Mouse (Mus musculus) adrenal gland, adult (tissue): ENCODE measurements around the gene Nudt3.

ENCODE experiments used
- DNase-seq, 2 experiments: peaks; one replicate each; pipeline ENCODE4 v3.0.0; 2022 to 2023; ENCODE audit warnings: low spot score in 1 of 2; ENCODE audit not compliant: inconsistent age in 2 of 2

The Nudt3 gene

DNA sequence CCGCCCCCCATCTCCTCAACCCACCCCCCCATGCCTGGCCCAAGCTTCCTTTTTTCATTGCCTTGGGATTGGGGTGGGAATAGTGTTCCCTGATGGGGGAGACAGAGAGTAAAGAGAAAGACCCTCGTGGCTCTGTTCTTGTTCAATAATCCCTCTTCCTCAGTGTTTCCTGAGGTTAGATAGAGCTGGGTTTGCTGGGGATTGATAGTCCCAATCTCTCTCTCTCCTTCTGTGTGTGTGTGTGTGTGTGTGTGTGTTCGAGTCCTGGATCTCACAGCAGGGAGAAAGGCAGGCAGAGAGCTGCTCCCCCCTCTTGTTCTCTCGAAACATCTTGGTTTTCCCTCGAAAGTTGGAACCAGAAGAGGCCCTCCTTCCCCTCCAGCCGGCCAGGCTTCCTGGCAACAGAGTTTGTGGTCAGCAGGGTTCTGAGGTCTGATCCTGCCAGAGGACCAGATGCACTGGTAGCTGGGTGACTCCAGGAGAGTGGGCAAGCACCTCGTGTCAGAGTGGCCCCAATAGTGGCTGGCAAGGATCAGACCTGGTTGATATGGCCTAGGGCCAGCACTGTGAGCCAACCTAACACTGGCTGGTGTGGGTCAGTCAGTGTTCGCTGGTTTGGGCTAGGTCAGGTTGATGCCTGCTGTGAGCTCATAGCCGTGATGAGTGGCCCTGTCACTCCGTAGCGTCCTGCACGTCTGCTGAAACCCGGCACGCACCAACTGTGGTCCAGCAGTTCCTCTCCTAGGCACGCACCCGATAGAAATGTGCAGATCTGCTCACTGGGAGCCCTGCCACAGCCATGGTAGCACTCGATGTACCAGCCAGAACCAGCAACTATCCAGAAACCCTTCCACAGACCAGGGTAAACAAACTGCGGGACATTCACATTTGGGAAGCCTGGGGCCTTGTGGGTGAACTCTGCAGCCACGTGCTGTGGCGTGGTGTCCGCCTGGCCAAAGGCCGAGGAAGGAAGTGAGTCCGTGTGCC lies 70.8 kb downstream of the Nudt3 start:
- no peak for DNase-seq

DNA sequence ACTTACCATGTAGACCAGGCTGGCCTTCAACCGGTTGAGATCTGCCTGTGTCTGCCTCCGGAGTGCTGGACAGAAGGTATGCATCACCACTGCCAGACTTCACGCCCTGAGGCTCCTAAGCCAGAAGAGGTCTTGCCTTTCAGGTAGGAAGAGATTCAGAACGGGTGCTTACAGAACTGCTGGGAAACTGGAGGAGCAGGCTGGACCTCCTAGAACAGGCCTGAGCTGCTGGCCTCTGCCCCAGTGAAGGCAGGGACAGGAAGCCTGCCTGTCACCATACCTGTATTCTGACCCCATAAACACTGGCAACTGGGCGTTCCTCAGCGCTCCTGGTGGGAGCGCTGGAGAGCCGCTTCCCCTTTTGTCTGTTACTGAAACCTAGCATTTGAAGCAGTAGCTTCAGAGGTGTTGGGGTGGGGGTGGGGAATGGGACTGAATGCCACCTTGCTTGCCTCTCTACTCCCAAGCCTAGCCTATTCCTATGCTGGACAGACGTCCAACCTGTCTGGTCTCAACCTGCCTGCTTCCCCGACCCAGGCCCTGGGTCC lies 71.8 kb downstream of the Nudt3 start:
- no peak for DNase-seq

DNA sequence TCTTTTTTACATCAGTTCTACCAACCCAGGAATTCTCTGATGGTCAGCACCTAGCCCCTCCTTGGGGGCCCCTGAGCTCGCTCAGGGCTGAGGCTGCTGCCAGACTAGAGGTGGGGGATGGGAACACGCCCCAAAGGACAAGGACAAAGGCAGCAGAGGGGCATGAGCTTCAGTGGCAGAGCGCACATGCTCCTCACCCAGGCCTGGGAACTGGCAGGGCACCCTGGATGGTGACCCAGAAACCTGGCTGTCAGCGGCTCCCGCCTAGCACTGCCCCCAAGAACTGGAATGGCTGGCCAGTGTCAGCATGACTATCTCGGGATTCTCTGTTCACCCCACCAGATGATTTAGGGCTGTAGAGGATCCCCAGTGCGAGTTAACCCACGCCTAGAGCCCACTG lies 74.1 kb downstream of the Nudt3 start:
- DNase-seq = peak in 1 of 2 experiments; percentile 53

DNA sequence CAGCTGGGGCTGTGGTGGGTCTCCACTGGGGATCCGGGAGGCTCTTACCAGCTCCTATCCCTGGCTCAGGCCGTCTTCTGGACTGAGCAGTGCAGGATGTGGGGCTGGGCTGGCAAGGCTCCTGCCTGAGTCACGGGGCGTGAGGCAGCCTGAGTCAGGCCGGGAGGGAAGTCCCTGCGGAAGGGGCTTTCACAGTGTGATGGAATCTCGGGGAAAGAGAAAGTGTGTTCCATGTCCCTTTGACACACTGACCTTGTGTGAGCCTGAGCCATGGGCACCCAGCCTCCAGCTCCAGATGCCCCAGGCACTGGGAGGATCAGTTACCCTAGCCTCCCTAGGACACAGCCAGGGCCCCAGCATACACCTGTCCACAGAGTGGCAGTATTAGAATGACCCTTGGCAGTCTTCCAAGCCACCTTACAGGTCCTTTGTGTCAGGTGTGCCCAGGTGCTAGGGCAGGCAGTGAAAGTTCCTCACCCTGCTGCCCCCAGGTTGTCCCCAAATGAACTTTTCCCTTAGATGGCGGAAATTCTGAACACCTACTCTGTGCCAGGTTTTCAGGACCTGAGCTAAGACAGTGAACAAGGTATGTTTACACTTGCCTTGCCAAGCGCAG lies 75.9 kb downstream of the Nudt3 start:
- peak; percentile 88 to 92 for DNase-seq

DNA sequence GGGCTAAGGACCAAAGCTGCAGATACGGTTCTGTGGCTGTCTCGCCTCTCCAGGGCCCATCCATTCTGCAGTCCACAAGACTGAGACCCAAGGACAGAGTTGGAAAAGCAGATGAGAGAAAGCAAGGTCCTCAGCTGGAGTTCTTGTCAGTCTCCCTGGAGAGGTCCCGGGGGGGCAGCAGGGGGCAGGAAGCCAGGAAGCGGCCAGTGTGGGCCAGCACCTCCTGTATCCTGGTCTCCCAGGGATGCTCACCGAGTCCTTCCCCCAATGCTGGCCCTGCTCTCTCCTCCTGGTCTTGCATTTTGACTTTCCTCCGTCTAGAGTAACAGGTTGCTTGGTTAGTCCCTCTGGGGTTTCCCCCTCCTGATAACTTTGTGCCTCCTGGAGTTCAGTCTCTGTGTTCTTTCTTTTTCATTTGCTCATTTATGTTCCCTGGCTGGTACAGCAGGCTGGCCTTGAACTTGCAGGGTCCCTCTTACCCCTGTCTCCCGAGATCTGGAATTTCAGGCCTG lies 76.7 kb downstream of the Nudt3 start:
- DNase-seq = no peak

DNA sequence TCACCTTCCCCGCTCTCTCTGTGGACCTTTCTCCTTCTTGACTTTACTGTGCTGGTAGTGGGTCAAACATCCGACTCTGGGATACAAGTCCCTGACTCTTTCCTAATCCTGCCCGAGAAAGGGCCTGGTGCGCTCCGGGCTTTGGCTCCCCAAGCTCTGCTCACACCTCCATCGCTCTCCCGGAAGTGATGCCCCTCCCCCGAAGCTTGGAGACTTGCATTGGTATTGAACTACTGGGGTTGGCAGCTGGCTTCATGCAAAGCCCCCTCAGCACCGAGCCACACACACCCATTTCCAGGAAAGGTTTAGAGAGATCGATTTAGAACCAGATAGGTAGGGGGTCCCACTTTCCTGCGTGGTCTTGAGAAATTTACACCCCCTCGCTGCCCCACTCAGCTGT lies 77.3 kb downstream of the Nudt3 start:
- DNase-seq = no peak

DNA sequence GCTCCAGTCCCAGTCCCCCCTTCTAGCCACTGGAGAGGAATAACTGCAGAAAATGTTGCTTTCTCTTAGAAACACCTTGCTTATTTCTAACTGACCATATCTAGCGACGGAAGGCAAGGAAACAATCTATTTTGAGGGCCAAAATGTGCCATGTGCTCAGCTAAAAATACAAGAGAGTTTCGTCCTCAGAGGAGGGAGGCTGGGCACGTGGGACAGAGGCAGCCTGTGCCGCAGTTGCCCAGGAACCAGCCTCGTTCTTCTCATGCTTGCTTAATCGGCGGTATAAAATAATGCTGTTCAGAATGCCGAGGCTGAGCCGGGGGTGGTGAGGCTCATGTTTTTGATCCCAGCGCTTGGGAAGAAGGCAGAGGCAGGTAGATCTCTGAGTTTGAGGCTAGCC lies 78.7 kb downstream of the Nudt3 start:
- DNase-seq = no peak

DNA sequence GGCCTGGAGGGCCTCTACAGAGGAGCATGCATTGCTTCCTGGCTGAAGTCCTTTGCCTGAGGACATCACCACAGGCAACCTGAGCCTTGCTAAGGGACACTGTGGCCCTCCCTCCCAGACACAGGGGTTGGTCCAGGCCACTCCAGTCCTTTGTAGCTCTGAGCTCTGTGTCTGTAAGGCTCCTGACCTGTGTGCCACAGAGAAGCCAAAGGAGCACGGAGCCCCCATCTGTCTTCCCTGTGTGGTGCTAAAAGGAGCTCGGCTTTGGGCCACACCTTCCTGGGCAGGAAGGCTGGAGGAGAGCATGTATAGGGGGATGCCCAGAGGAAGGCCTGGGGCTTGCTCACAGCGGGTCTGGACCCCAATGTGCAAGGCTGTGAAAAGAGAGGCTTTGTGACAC lies 81.3 kb downstream of the Nudt3 start:
- no peak for DNase-seq

DNA sequence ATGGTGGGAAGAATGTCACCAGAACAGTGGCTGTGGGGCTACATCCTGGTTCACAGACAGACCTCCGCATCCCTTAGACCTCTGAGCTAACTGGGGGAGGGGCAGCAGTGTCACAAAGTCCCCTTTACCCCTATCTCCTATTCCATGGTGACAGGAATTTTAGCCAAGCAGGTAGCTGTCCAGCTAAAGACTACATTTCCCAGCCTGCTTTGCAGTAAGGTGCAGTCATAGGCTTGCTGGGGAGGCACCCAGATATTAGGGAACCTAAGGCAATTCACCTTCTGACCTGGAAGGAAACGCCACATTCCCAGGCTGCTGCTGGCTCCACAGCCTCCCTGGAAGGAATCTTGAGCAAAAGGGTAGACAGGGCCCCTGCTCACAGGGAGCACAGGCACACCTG lies 82.0 kb downstream of the Nudt3 start:
- no peak for DNase-seq

DNA sequence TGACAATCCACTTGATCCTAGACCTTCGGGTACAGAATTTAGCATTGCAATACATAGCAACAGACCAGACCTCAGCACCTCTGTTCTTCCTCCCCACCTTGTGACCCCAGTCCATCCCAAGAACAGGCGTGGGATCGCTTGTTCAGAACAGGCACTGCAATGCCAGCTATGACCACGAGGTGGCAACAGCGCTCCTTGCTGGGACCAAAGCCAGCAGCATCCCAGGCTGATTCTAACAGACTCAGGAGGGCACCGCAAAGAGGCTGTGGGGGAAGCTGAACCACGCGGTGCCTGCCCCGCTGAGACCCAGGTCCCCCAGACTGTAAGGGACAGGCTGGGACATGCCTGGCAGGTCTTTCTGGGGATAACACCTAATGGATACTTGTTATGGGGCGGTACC lies 88.6 kb downstream of the Nudt3 start:
- peak; percentile 85 to 97 for DNase-seq

DNA sequence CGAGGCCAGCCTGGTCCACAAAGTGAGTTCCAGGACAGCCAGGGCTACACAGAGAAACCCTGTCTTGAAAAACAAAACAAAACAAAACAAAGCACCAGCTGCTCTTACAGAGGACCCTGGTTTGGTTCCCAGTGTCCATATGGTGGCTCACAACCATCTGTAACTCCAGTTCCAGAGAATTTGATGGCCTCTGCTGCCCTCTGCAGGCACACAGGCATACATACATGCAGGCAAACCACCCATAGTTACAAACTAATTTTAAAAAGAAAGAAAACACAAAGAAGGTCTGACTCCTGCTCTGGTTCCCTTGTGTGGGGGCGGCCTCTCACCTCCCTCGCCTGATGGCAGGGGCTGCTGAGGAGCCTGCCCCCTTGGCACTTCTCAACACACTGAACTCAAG lies 89.9 kb downstream of the Nudt3 start:
- no peak for DNase-seq

DNA sequence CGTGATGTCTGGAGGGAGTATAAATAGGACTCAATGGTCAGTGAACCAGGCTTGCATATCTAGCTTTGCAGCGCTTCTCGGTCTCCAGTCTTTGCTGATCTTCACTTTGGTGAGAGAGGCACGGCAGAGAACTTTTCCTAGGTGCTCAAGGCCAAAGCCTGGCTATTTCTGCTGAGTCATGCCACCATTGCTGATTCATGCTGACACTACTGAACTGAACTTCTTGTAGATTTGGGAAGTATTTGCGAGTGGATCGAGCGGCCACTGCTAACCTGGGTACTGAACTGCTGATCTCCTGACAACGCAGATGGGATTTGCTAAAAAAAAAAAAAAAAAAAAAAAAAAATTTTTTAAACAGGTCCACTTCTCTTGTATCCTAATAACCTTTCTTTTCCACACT lies 91.2 kb downstream of the Nudt3 start:
- peak; percentile 66 to 84 for DNase-seq
